Mouse (Mus musculus) midbrain, embryonic 14.5 days (tissue): Measurements from ENCODE around the gene C2cd2l. TPM values are rescaled to one million over a fixed set of nuclear protein-coding genes. Genes with fewer than 3 reads are reported as not detected.
A peak's percentile ranks its signal among the peaks of the same experiment; 100 is the strongest.

Experiments used
- ATAC-seq: fragments of 200-750 bp; cut with Nextera tagmentation; 2 replicates; pipeline ENCODE4 v1.8.0; 2017; ENCODE audit warnings: moderate number of reproducible peaks, moderate library complexity; ENCODE audit not compliant: low FRiP score, low TSS enrichment
- DNase-seq: peaks from one replicate; pipeline ENCODE4 v3.0.0-alpha.2; 2015
- H3K27ac ChIP-seq: fragments of 300-500 bp; sonication (generic); replicated peaks from 2 replicates; pipeline ENCODE4 v1.5.1; 2014; ENCODE audit warnings: mild to moderate bottlenecking, low read depth, low read length, moderate library complexity
- H3K27me3 ChIP-seq: fragments of 300-500 bp; sonication (generic); 2 replicates; pipeline ENCODE4 v1.6.1; 2014; ENCODE audit warnings: low read length, control low read depth, mixed read lengths; ENCODE audit not compliant: control insufficient read depth, insufficient read depth
- H3K36me3 ChIP-seq: fragments of 300-500 bp; sonication (generic); 2 replicates; pipeline ENCODE4 v1.6.1; 2014; ENCODE audit warnings: low read length, control low read depth; ENCODE audit not compliant: control insufficient read depth, insufficient read depth
- H3K4me1 ChIP-seq: fragments of 300-500 bp; sonication (generic); 2 replicates; pipeline ENCODE4 v1.6.1; 2014; ENCODE audit warnings: mild to moderate bottlenecking, antibody characterized with exemption, low read length, control low read depth; ENCODE audit not compliant: control insufficient read depth, insufficient read depth
- H3K4me2 ChIP-seq: fragments of 300-500 bp; sonication (generic); 2 replicates; pipeline ENCODE4 v1.6.1; 2014; ENCODE audit warnings: mild to moderate bottlenecking, low read length, moderate library complexity
- H3K4me3 ChIP-seq: fragments of 300-500 bp; sonication (generic); replicated peaks from 2 replicates; pipeline ENCODE4 v1.5.1; 2014; ENCODE audit warnings: low read depth, low read length
- H3K9ac ChIP-seq: fragments of 300-500 bp; sonication (generic); replicated peaks from 2 replicates; pipeline ENCODE4 v1.6.1; 2014; ENCODE audit warnings: mild to moderate bottlenecking, low read length, moderate library complexity
- H3K9me3 ChIP-seq: fragments of 300-500 bp; sonication (generic); 2 replicates; pipeline ENCODE4 v1.6.1; 2016; ENCODE audit warnings: low read length, control low read depth, mixed read lengths; ENCODE audit not compliant: control insufficient read depth
- WGBS: fragments of 180-500 bp; shearing (Covaris S2); extraction: QIAGEN DNeasy Blood & Tissue Kit; methylation state at CpG from one replicate; pipeline ENCODE4 v1.1.7; 2014; 5-methylcytosine and 5-hydroxymethylcytosine counted together
- polyA plus RNA-seq: library from polyadenylated mRNA; unstranded; fragments of >200 nt; fragmentation: Nextera tagmentation; extraction: Ambion mirVana; gene quantifications from 2 replicates; pipeline ENCODE4 v1.2.1, GENCODE M21; 2014

The C2cd2l gene
- polyA plus RNA-seq, 1 experiment from 2014 or later = 25.2 TPM

GRCm38 (mm10) chr9:44348546-44348945, 28.5 kb upstream of the C2cd2l start:
- Histone ChIP-seq H3K4me3 (no peak overlapping the region), H3K4me1 (no peaks in the 10 kb centered on the region), H3K9me3 (no peaks in the 10 kb centered on the region), H3K27ac (no peak overlapping the region), H3K4me2 (no peak overlapping the region), H3K36me3 (peaks cover 80% of the 10 kb centered on the region), H3K9ac (no peak overlapping the region), H3K27me3 (no peaks in the 10 kb centered on the region)
- WGBS = over 99% methylated on average over 4 of the region's 4 CpGs
- DNase-seq (no peak), ATAC-seq (no peak)

- Histone ChIP-seq H3K36me3 (peaks cover 71% of the 10 kb centered on the region), H3K9me3 (no peaks in the 10 kb centered on the region), H3K27ac (no peak overlapping the region), H3K4me3 (no peak overlapping the region), H3K4me2 (no peak overlapping the region), H3K27me3 (no peaks in the 10 kb centered on the region), H3K9ac (no peak overlapping the region), H3K4me1 (peaks cover 6% of the 10 kb centered on the region)
- DNase-seq (no peak), ATAC-seq (no peak)
- 92% methylated on average over 4 of the region's 4 CpGs for WGBS
Measured at GRCm38 (mm10) chr9:44347621-44348020, 27.5 kb upstream of the C2cd2l start.

GRCm38 (mm10) chr9:44347166-44347565, 27.1 kb upstream of the C2cd2l start:
- peaks cover 66% of the 10 kb centered on the region for H3K36me3 ChIP-seq
- WGBS = 93% methylated on average over 9 of the region's 9 CpGs

GRCm38 (mm10) chr9:44345570-44346433, 25.7 kb upstream of the C2cd2l start:
- H3K27ac ChIP-seq = no peak overlapping the region
- 91% methylated on average over 6 of the region's 6 CpGs for WGBS
- DNase-seq (no peak), ATAC-seq (no peak)
- no peaks in the 10 kb centered on the region for H3K9me3 ChIP-seq
- H3K9ac ChIP-seq = no peak overlapping the region
- no peak overlapping the region for H3K4me3 ChIP-seq
- peaks cover 6% of the 10 kb centered on the region for H3K4me1 ChIP-seq
- no peaks in the 10 kb centered on the region for H3K27me3 ChIP-seq
- no peak overlapping the region for H3K4me2 ChIP-seq
- H3K36me3 ChIP-seq = peaks cover 55% of the 10 kb centered on the region

More at GRCm38 (mm10) chr9:44347166-44347565, 27.1 kb upstream of the C2cd2l start:
- no peak overlapping the region for H3K4me2 ChIP-seq
- no peak overlapping the region for H3K9ac ChIP-seq
- no peak overlapping the region for H3K27ac ChIP-seq
- H3K9me3 ChIP-seq = no peaks in the 10 kb centered on the region
- no peak for DNase-seq
- no peaks in the 10 kb centered on the region for H3K27me3 ChIP-seq
- H3K4me3 ChIP-seq = no peak overlapping the region
- peaks cover 6% of the 10 kb centered on the region for H3K4me1 ChIP-seq
- no peak for ATAC-seq

GRCm38 (mm10) chr9:44343781-44344421, 23.8 kb upstream of the C2cd2l start, which contains the start of gene Hmbs:
Gene Hmbs (minus strand): TSS chr9:44344228.
- peak; percentile 94 for DNase-seq
- ATAC-seq = peak; percentile 96
- WGBS = 0% methylated on average over 39 of the region's 39 CpGs
- H3K27ac ChIP-seq = peak within 1 kb of the TSS; percentile 96
- H3K9ac ChIP-seq = peak within 1 kb of the TSS; percentile 69
- H3K36me3 ChIP-seq = peaks cover 39% of the 10 kb centered on the region
- no peaks in the 10 kb centered on the region for H3K27me3 ChIP-seq
- H3K9me3 ChIP-seq = no peaks in the 10 kb centered on the region
- peak within 1 kb of the TSS; percentile 72 for H3K4me3 ChIP-seq
- H3K4me2 ChIP-seq = peak within 1 kb of the TSS; percentile 77
- peaks cover 6% of the 10 kb centered on the region for H3K4me1 ChIP-seq

- DNase-seq (no peak), ATAC-seq (no peak)
- Histone ChIP-seq H3K9ac (peak overlapping the region; percentile 69), H3K27ac (peak overlapping the region; percentile 96), H3K9me3 (no peaks in the 10 kb centered on the region), H3K27me3 (no peaks in the 10 kb centered on the region), H3K4me3 (peak overlapping the region; percentile 72), H3K4me1 (peaks cover 6% of the 10 kb centered on the region), H3K4me2 (peak overlapping the region; percentile 77), H3K36me3 (peaks cover 33% of the 10 kb centered on the region)
- WGBS = 9% methylated on average over 6 of the region's 6 CpGs
Measured at GRCm38 (mm10) chr9:44343290-44343689, 23.2 kb upstream of the C2cd2l start.

GRCm38 (mm10) chr9:44342605-44343004, 22.5 kb upstream of the C2cd2l start:
- Histone ChIP-seq H3K9ac (no peak overlapping the region), H3K9me3 (no peaks in the 10 kb centered on the region), H3K4me3 (no peak overlapping the region), H3K4me1 (peaks cover 7% of the 10 kb centered on the region), H3K27ac (no peak overlapping the region), H3K4me2 (no peak overlapping the region), H3K27me3 (no peaks in the 10 kb centered on the region), H3K36me3 (peaks cover 29% of the 10 kb centered on the region)
- DNase-seq (no peak), ATAC-seq (no peak)
- WGBS = 85% methylated on average over 1 of the region's 1 CpGs

- Histone ChIP-seq H3K4me2 (no peak overlapping the region), H3K9me3 (no peaks in the 10 kb centered on the region), H3K4me1 (peaks cover 11% of the 10 kb centered on the region), H3K36me3 (peaks cover 26% of the 10 kb centered on the region), H3K4me3 (no peak overlapping the region), H3K27me3 (no peaks in the 10 kb centered on the region), H3K9ac (no peak overlapping the region), H3K27ac (no peak overlapping the region)
- DNase-seq (no peak), ATAC-seq (no peak)
- 82% methylated on average over 3 of the region's 3 CpGs for WGBS
Measured at GRCm38 (mm10) chr9:44342173-44342572, 22.1 kb upstream of the C2cd2l start.
